Mouse (Mus musculus) stomach, embryonic 16.5 days (tissue): ENCODE measurements around the gene Eri2. TPM values are rescaled to one million over a fixed set of nuclear protein-coding genes. Genes with fewer than 3 reads are reported as not detected.
A peak's percentile ranks its signal among the peaks of the same experiment; 100 is the strongest.

Experiments
- ATAC-seq: fragments of 200-750 bp; cut with Nextera tagmentation; 2 replicates; pipeline ENCODE4 v1.8.0; 2017; ENCODE audit warnings: moderate number of reproducible peaks, moderate TSS enrichment; ENCODE audit not compliant: insufficient read depth, low FRiP score
- H3K27ac ChIP-seq: fragments of 300-500 bp; sonication (generic); 2 replicates; pipeline ENCODE4 v1.5.1; 2014; ENCODE audit warnings: low read length
- H3K27me3 ChIP-seq: fragments of 300-500 bp; sonication (generic); 2 replicates; pipeline ENCODE4 v1.6.1; 2014; ENCODE audit warnings: low read length, control low read depth, mixed read lengths; ENCODE audit not compliant: control insufficient read depth, insufficient read depth
- H3K36me3 ChIP-seq: fragments of 300-500 bp; sonication (generic); 2 replicates; pipeline ENCODE4 v1.6.1; 2014; ENCODE audit warnings: low read length; ENCODE audit not compliant: control insufficient read depth, insufficient read depth
- H3K4me1 ChIP-seq: fragments of 300-500 bp; sonication (generic); 2 replicates; pipeline ENCODE4 v1.6.1; 2014; ENCODE audit warnings: low read length, control low read depth, mixed read lengths; ENCODE audit not compliant: control insufficient read depth, insufficient read depth
- H3K4me2 ChIP-seq: fragments of 300-500 bp; sonication (generic); 2 replicates; pipeline ENCODE4 v1.6.1; 2014; ENCODE audit warnings: low read depth, low read length, mixed read lengths
- H3K4me3 ChIP-seq: fragments of 300-500 bp; sonication (generic); replicated peaks from 2 replicates; pipeline ENCODE4 v1.5.1; 2014; ENCODE audit warnings: mild to moderate bottlenecking, low read length
- H3K9ac ChIP-seq: fragments of 300-500 bp; sonication (generic); 2 replicates; pipeline ENCODE4 v1.6.1; 2014; ENCODE audit warnings: low read length
- H3K9me3 ChIP-seq: fragments of 300-500 bp; sonication (generic); replicated peaks from 2 replicates; pipeline ENCODE4 v1.6.1; 2016; ENCODE audit warnings: low read length, control low read depth; ENCODE audit not compliant: control insufficient read depth
- WGBS: fragments of 180-500 bp; shearing (Covaris S2); extraction: QIAGEN DNeasy Blood & Tissue Kit; methylation state at CpG from one replicate; pipeline ENCODE4 v1.1.7; 2014; 5-methylcytosine and 5-hydroxymethylcytosine counted together
- polyA plus RNA-seq: library from polyadenylated mRNA; unstranded; fragments of >200 nt; fragmentation: Nextera tagmentation; extraction: Ambion mirVana; gene quantifications from 2 replicates; pipeline ENCODE4 v1.2.1, GENCODE M21; 2015

Gene Eri2
- polyA plus RNA-seq, 1 experiment from 2014 or later, result 19.5 TPM

DNA sequence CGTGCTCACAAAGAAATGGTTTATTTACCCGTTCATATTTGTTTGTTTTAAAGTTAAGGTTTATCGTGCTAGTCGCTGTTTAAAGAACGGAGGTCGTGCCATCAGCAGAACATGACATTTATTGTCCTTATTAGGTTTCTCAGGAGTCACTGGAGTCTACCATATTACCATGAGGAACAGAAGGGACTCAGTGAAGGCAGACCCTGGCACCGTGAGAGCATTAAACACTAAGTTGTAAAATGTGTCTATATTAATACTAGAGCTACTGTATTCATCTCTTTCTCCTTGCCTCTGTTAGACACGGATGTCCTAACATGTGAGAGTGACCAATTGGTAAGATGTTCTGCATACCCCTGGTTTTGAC is 72.9 kb downstream of the Eri2 start:
- Histone ChIP-seq H3K4me2 (peak overlapping the region; percentile 66), H3K9me3 (no peaks in the 10 kb centered on the region), H3K4me1 (peaks cover 6% of the 10 kb centered on the region; the same call in 1 of the 2 replicates), H3K27ac (no peak overlapping the region; the same call in 1 of the 2 replicates), H3K36me3 (peaks cover 23% of the 10 kb centered on the region), H3K4me3 (peak overlapping the region; percentile 96), H3K9ac (peak overlapping the region; percentile 94), H3K27me3 (no peaks in the 10 kb centered on the region)
- no peak for ATAC-seq
- WGBS, result 8% methylated on average over 8 of the region's 8 CpGs

DNA sequence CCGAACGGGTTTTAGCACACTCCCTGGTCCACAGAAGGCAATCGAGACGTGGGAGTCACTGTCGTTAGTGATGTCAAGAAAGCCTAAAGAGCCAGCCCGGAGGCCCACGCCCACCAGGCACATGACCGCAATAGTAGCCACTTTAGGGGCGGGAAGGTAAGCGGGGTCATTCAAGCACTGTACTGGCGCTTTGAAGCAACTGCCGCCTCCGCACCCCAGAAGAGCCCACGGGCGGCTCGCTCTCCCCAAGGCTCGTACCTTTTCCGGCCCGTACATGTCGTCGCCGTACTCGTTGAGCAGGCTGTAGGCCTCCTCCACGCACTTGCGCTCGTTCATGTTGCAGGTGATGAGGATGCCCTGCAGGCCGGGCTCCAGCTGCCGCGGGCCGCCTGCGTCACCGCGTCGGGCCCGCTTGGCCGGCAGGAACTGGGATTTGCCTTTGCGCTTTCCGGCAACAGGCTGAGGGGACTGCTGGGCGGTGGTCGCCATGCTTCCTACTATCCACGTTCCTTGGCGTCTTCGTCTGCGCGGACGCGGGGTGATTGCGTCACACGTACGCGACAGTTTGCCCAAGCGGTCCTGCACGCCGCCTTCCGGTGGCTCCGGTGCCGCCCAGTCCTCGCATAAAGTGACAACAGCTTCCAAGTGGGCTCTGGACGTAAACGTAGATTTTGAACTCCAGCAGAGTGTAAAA is 73.5 kb downstream of the Eri2 start, which contains the start of gene Thumpd1:
Thumpd1 (minus strand) TSS at position 546 of the 694 bp plus-strand sequence.
- peak; percentile 94 for ATAC-seq
- H3K36me3 ChIP-seq, result peaks cover 28% of the 10 kb centered on the region
- peaks cover 6% of the 10 kb centered on the region; the same call in 1 of the 2 replicates for H3K4me1 ChIP-seq
- H3K27ac ChIP-seq, result peak within 1 kb of the TSS; percentile 69
- peak within 1 kb of the TSS; percentile 96 for H3K4me3 ChIP-seq
- H3K9ac ChIP-seq, result peak within 1 kb of the TSS; percentile 94
- H3K27me3 ChIP-seq, result no peaks in the 10 kb centered on the region
- under 1% methylated on average over 60 of the region's 60 CpGs for WGBS
- no peaks in the 10 kb centered on the region for H3K9me3 ChIP-seq
- H3K4me2 ChIP-seq, result peak within 1 kb of the TSS; percentile 66

Other genes with a start within 250 kb of the Eri2 start
- gene Acsm2, start 239.7 kb downstream of the Eri2 start, polyA plus RNA-seq, result not detected in 2 replicates
- gene Acsm1, start 187.0 kb downstream of the Eri2 start, polyA plus RNA-seq, result 0.25 and 0.56 TPM in 2 replicates
- not detected in 2 replicates for gene Acsm4, start 104.0 kb downstream of the Eri2 start, polyA plus RNA-seq
- 62.3 and 65.2 TPM in 2 replicates for gene Thumpd1, start 73.3 kb downstream of the Eri2 start, polyA plus RNA-seq
- gene Acsm3, start 33.1 kb downstream of the Eri2 start, polyA plus RNA-seq, result 13.3 and 18.5 TPM in 2 replicates
- 17.8 and 25.6 TPM in 2 replicates for gene Rexo5, start 52 bp downstream of the Eri2 start, polyA plus RNA-seq
- 8.3 and 9.6 TPM in 2 replicates for gene Lyrm1, start 101.8 kb upstream of the Eri2 start, polyA plus RNA-seq
- gene Dcun1d3, start 102.2 kb upstream of the Eri2 start, polyA plus RNA-seq, result 11.1 and 11.3 TPM in 2 replicates